Mouse (Mus musculus) heart, embryonic 15.5 days (tissue): ENCODE measurements at regions not wholly inside any gene's neighbourhood (a gene's known extent, or its start where the extent isn't known, plus 50 kb on each side); places are given as distances from the start of the nearest gene placed in this dataset.

Source experiments
- ATAC-seq: fragments of 200-750 bp; cut with Nextera tagmentation; replicated peaks from 2 replicates; pipeline ENCODE4 v1.8.0; 2017; ENCODE audit warnings: low read depth, moderate TSS enrichment; ENCODE audit not compliant: insufficient number of reproducible peaks, insufficient read depth, low FRiP score
- H3K27ac ChIP-seq: fragments of 300-500 bp; sonication (generic); 2 replicates; pipeline ENCODE4 v1.5.1; 2015; ENCODE audit warnings: mild to moderate bottlenecking, inconsistent platforms
- H3K27me3 ChIP-seq: fragments of 300-500 bp; sonication (generic); 2 replicates; pipeline ENCODE4 v1.6.1; 2015; ENCODE audit warnings: inconsistent platforms
- H3K36me3 ChIP-seq: fragments of 300-500 bp; sonication (generic); 2 replicates; pipeline ENCODE4 v1.6.1; 2015; ENCODE audit warnings: mild to moderate bottlenecking, inconsistent platforms
- H3K4me1 ChIP-seq: fragments of 300-500 bp; sonication (generic); replicated peaks from 2 replicates; pipeline ENCODE4 v1.6.1; 2015; ENCODE audit warnings: inconsistent platforms
- H3K4me2 ChIP-seq: fragments of 300-500 bp; sonication (generic); 2 replicates; pipeline ENCODE4 v1.6.1; 2015; ENCODE audit warnings: inconsistent platforms, mild to moderate bottlenecking, moderate library complexity
- H3K4me3 ChIP-seq: fragments of 300-500 bp; sonication (generic); 2 replicates; pipeline ENCODE4 v1.5.1; 2015; ENCODE audit warnings: mild to moderate bottlenecking, inconsistent platforms
- H3K9ac ChIP-seq: fragments of 300-500 bp; sonication (generic); 2 replicates; pipeline ENCODE4 v1.6.1; 2015; ENCODE audit warnings: mild to moderate bottlenecking, inconsistent platforms
- H3K9me3 ChIP-seq: fragments of 300-500 bp; sonication (generic); replicated peaks from 2 replicates; pipeline ENCODE4 v1.6.1; 2016; ENCODE audit warnings: inconsistent platforms
- WGBS: fragments of 180-500 bp; shearing (Covaris S2); methylation state at CpG from one replicate; pipeline ENCODE4 v1.1.7; 2015; ENCODE audit warnings: mixed read lengths; 5-methylcytosine and 5-hydroxymethylcytosine counted together

DNA sequence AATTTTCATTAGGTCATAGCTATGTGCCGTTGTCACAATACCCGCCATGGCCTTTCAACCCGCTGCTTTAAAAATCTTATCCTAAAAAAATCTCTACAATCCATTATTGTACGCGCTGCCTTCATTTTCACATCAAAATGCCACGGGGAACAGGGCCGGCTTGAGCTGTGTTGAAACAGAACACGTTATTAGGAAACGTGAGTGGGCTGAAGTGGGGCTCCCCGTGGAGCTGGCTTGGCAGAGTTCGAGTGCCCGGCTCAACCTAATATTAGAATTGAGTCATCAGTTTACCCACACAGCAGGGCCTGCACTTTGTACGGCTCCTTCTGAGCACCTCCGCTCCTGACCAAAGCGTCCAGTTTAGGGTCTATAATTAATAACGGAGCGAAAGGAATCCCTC, 163.5 kb downstream of the Twistnb start:
- Histone ChIP-seq H3K27ac (no peak overlapping the region), H3K4me3 (no peak overlapping the region), H3K9ac (no peak overlapping the region), H3K27me3 (no peaks in the 10 kb centered on the region), H3K4me2 (no peak overlapping the region; the same call in 1 of the 2 replicates), H3K4me1 (no peaks in the 10 kb centered on the region), H3K36me3 (no peaks in the 10 kb centered on the region), H3K9me3 (no peaks in the 10 kb centered on the region)
- no peak for ATAC-seq
- 63% methylated on average over 17 of the region's 17 CpGs for WGBS

DNA sequence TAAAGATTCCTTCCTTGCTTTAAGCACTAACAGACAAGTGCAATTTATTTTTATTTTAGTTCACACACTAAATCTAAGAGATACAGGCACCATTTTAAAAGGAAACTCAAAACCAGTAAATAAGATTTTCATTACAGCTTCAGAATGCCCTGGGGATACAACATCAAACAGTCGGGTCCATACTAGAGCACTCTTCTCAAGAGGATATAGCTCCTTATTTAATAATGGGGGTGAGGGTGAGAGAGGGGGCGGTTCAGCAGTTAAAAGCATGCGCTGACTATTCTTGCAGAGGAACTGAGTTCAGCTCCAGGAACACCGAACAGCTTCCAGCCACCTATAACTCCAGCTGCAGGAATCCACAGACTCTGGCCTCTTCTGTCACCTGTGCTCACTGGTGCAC, 164.2 kb downstream of the Twistnb start:
- no peaks in the 10 kb centered on the region for H3K27me3 ChIP-seq
- no peak overlapping the region for H3K9ac ChIP-seq
- no peak for ATAC-seq
- H3K9me3 ChIP-seq: no peaks in the 10 kb centered on the region
- no peak overlapping the region for H3K4me3 ChIP-seq
- no peak overlapping the region for H3K27ac ChIP-seq
- no peak overlapping the region for H3K4me2 ChIP-seq
- H3K36me3 ChIP-seq: no peaks in the 10 kb centered on the region
- 81% methylated on average over 4 of the region's 4 CpGs for WGBS
- no peaks in the 10 kb centered on the region for H3K4me1 ChIP-seq

DNA sequence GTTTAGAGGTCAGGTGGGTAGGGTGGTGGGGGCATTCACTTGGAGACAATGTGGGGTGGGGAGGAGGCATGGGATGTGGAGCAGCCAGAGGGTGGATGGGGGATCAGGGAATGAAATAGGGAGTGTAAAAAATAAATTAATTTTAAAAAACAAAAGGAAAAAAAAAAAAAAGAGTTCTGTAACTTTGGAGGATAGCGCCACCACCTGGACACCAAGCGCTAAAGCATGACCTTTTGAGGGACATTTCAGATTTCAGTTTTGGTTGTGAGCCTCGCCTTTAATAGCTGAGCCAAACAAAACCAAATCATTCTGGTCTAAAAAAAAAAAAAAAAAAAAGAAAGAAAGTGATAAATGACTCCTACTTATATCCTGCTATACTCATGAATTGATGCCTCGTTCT, 176.0 kb downstream of the Twistnb start:
- Histone ChIP-seq H3K9ac (no peak overlapping the region), H3K36me3 (no peaks in the 10 kb centered on the region), H3K4me3 (no peak overlapping the region), H3K27ac (no peak overlapping the region), H3K4me2 (no peak overlapping the region), H3K4me1 (no peaks in the 10 kb centered on the region), H3K27me3 (no peaks in the 10 kb centered on the region), H3K9me3 (no peaks in the 10 kb centered on the region)
- ATAC-seq: no peak
- WGBS: 59% methylated on average over 4 of the region's 4 CpGs

DNA sequence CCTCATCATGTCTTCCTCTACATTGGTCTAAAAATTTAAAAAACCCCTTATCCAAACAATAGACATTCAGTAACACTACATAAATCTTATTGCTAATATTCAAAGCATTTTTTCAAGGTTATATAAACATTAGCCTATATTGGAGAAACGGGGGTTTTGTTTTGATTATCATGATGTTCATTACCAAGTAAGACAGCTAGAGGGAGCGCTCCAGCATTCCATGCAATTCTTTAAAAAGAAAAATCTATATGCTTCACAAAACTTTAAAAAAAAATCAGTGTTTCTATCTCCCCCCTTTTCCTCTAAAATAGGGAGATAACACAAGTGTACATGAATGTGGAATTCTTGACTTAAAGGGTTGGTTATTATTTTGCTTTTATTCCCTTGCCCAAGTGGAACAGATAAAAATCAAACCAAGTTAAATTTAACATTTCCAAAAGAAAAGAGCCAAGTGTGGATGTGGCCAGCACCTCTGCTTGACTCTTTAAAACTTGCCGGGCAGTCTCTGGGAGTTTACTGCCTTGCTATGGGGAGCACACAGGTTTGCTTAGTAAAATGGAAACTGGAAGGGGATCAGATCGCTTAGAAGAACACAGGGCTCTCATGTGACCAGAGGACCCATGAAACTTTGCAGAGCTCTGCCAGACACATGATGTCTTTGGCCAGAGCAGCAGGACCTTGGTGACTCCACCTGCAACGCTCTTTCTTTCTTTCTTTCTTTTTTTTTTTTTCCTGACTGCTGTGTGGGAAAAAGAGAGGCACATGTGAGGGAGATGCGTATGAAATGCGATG, 178.6 kb downstream of the Twistnb start:
- no peak for ATAC-seq
- Histone ChIP-seq H3K4me3 (no peak overlapping the region), H3K36me3 (no peaks in the 10 kb centered on the region), H3K9ac (no peak overlapping the region), H3K4me1 (no peaks in the 10 kb centered on the region), H3K9me3 (no peaks in the 10 kb centered on the region), H3K4me2 (no peak overlapping the region), H3K27ac (no peak overlapping the region), H3K27me3 (no peaks in the 10 kb centered on the region)
- WGBS: 62% methylated on average over 7 of the region's 7 CpGs

DNA sequence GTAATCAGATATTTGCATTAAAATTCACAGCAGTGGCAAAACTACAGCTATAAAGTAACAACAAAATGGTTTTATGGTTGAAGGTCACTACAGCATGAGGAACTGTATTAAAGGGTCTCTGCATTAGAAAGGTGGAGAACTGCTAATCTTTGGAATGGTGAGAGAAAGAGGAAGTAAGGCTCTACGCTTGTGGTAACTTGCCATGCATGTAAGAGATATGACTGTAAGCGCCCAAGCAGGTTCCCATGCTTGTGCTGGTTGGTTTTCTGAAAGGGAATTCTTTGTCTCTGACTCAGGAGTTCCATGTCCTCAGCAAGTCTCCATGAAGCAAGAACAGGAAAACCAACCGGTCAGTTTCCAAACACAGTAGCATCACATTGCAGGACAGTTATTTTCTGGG, 182.9 kb downstream of the Twistnb start:
- H3K27ac ChIP-seq: no peak overlapping the region
- H3K9me3 ChIP-seq: no peaks in the 10 kb centered on the region
- no peaks in the 10 kb centered on the region for H3K4me1 ChIP-seq
- H3K4me3 ChIP-seq: no peak overlapping the region
- no peak overlapping the region for H3K9ac ChIP-seq
- no peak overlapping the region for H3K4me2 ChIP-seq
- no peaks in the 10 kb centered on the region for H3K27me3 ChIP-seq
- 65% methylated on average over 3 of the region's 3 CpGs for WGBS
- ATAC-seq: no peak
- no peaks in the 10 kb centered on the region for H3K36me3 ChIP-seq

DNA sequence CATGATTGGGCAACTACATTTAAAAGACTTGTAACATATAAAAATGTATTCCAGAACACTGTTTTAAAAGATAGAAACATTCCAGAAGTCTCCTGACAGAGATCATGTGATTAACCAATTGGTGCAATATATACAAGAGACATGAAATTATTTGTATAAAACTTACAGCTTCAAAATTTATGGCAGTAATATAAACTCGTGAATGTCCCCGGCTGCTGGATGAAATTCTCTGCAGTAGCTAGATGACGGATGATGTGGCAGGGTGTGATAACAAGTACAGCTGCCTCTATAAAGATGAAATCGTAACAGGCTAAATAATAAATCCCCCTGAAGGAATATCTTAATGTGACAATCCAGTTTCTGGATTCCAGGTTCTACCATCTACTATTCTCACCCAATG, 191.0 kb downstream of the Twistnb start:
- no peaks in the 10 kb centered on the region for H3K9me3 ChIP-seq
- no peak overlapping the region for H3K4me2 ChIP-seq
- no peak overlapping the region for H3K27ac ChIP-seq
- H3K36me3 ChIP-seq: no peaks in the 10 kb centered on the region
- H3K4me1 ChIP-seq: no peaks in the 10 kb centered on the region
- no peaks in the 10 kb centered on the region for H3K27me3 ChIP-seq
- 58% methylated on average over 4 of the region's 4 CpGs for WGBS
- no peak overlapping the region for H3K4me3 ChIP-seq
- H3K9ac ChIP-seq: no peak overlapping the region
- ATAC-seq: no peak

DNA sequence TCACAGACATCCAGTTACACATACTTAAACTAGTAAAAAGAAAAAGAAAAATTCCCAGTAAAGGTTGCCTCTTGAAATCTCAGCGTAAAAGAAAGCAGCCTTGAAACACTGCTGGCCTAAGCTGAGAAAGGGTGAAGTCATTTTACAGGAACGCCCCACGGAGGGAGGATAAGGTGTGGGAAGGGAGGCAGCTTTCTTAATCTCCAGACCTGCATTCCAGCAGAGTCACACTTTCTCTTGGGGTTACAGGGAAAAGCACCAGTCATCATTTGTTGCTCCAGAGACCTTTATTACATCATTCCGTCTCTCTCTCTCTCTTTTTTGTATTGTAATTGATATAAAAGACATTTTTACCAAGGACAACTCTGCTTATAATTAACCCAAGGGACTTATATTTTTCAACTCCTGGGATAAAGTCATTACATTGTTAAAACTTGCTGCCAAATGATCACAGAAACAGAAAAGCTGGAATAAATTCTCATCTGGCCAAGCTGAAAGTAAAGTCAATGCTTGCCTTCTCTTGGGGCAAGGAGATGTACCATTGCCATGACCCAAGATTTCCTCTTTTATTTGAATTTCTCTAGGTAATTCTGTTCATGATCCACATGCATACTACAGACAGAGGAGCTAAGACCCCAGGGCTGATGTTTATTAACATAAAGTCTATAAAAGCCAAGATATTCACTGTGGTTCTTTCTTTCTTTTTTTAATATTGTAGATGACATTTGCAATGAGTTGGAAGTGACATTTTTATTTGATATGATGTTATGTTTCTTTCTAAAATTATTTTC, 196.9 kb downstream of the Twistnb start:
- Histone ChIP-seq H3K27ac (no peak overlapping the region), H3K4me2 (no peak overlapping the region), H3K36me3 (no peaks in the 10 kb centered on the region), H3K9me3 (no peaks in the 10 kb centered on the region), H3K4me1 (no peaks in the 10 kb centered on the region), H3K27me3 (no peaks in the 10 kb centered on the region), H3K9ac (no peak overlapping the region), H3K4me3 (no peak overlapping the region)
- 43% methylated on average over 4 of the region's 4 CpGs for WGBS
- ATAC-seq: no peak

DNA sequence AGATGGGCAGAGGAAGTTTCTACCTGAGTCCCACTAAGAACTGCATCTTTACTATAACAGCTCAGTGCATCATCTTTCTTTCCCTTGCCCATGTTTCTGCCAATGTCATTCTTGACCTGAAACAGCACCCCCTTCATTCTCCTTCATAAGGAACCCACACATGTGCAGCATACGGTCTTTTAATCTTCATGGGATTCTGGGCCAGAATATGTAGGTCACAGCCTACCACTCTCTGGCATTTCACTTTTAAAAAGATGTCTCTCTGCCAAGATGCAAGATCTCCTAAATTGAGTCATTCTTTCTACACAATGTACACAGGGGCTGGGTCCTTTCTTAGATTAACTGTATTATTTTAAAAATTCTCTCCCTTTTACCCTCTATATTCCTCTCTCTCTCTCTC, 223.2 kb downstream of the Twistnb start:
- Histone ChIP-seq H3K4me1 (no peaks in the 10 kb centered on the region), H3K9ac (no peak overlapping the region), H3K27me3 (no peaks in the 10 kb centered on the region), H3K9me3 (no peaks in the 10 kb centered on the region), H3K4me3 (no peak overlapping the region), H3K36me3 (no peaks in the 10 kb centered on the region), H3K27ac (no peak overlapping the region), H3K4me2 (no peak overlapping the region)
- WGBS: 81% methylated on average over 1 of the region's 1 CpGs
- no peak for ATAC-seq

DNA sequence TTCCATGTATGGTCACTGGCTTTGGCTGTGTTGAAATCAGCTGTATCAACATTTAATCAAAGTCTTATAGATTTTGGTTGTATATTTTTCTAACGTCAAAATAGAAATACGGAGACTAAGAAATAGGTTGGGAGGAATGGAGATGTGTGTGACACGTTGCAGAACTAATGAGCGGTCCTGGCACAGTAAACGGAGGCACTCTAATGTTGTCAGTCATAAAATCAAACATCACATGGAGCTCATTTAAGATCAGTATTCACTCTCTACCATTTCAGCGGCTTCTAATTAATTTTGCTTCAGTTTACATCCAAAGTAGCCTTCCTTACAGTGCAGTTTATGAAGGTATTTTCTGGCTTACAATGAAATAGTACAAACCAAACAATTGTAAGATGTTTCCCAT, 246.1 kb downstream of the Twistnb start:
- ATAC-seq: no peak
- no peaks in the 10 kb centered on the region for H3K36me3 ChIP-seq
- H3K27me3 ChIP-seq: no peaks in the 10 kb centered on the region
- no peaks in the 10 kb centered on the region for H3K4me1 ChIP-seq
- H3K9ac ChIP-seq: no peak overlapping the region
- H3K27ac ChIP-seq: no peak overlapping the region
- no peaks in the 10 kb centered on the region for H3K9me3 ChIP-seq
- WGBS: 84% methylated on average over 6 of the region's 6 CpGs
- H3K4me3 ChIP-seq: no peak overlapping the region
- H3K4me2 ChIP-seq: no peak overlapping the region

DNA sequence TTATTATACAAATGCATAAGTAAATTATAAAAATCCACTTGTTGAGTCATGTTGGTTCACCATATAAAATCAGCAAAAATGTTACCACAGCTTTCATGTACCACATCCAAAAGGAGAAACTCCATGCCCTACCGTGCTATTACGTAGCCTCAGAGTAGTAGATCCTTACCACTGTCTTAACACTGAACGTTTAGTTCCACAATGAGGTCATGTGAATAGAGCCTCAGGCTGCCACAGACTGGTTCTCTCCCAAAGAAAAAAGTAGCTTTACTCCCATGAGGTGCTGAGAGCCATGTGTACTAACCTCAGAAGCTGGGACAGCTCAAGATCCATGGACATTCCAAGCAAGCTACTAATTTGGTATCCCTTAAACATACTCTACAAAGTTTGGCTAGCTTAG, 235.4 kb upstream of the Ferd3l start:
- 78% methylated on average over 3 of the region's 3 CpGs for WGBS
- no peak for ATAC-seq
- Histone ChIP-seq H3K4me1 (no peaks in the 10 kb centered on the region), H3K9me3 (no peaks in the 10 kb centered on the region), H3K36me3 (no peaks in the 10 kb centered on the region), H3K4me3 (no peak overlapping the region), H3K27me3 (no peaks in the 10 kb centered on the region), H3K9ac (no peak overlapping the region), H3K4me2 (no peak overlapping the region), H3K27ac (no peak overlapping the region)

DNA sequence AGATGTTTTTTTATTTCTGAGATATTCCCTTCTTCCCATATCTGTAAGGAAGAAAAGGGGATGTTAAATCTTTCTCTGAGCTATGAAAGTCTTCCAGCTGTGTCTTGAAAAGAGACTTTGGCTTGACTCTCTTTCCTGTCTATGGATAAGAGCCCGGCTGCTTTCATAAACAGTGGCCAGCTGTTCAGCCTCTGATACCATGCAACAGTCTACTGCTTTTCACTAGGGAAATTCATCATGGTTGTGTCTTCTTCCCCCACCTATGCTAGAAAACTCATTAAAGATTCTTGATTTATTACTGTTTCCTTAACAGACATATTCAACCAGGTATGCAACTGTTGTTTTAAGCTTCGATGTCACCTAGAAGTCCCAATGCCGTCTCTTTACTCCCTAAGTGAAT, 213.8 kb upstream of the Ferd3l start:
- 60% methylated on average over 3 of the region's 3 CpGs for WGBS
- Histone ChIP-seq H3K4me3 (no peak overlapping the region), H3K9ac (no peak overlapping the region), H3K9me3 (no peaks in the 10 kb centered on the region), H3K36me3 (no peaks in the 10 kb centered on the region), H3K27ac (no peak overlapping the region), H3K4me1 (peaks cover 8% of the 10 kb centered on the region; the same call in 1 of the 2 replicates), H3K4me2 (no peak overlapping the region), H3K27me3 (no peaks in the 10 kb centered on the region)
- no peak for ATAC-seq

DNA sequence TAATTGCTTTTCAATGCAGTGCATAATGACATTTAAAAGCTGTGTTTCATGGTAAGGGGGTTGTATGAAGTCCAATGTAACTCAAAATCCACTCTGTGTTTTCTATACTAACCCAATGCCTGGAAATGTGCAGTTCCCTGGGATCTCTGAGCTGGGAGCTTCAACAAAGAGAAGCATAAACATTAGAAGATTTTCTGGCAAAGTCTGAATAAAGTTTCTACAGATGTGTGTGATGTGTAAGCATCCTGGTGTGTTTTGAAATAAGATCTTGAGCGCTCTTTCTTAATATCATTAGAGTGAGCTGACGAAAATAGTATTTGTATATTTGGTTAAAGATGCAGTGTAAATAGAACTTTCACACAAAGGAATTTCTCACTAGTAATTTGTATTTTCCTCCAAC, 212.2 kb upstream of the Ferd3l start:
- H3K9me3 ChIP-seq: no peaks in the 10 kb centered on the region
- no peak overlapping the region for H3K9ac ChIP-seq
- no peaks in the 10 kb centered on the region for H3K36me3 ChIP-seq
- no peaks in the 10 kb centered on the region for H3K27me3 ChIP-seq
- no peak overlapping the region for H3K4me3 ChIP-seq
- no peak overlapping the region for H3K4me2 ChIP-seq
- no peak for ATAC-seq
- 80% methylated on average over 2 of the region's 2 CpGs for WGBS
- H3K27ac ChIP-seq: no peak overlapping the region
- peaks cover 8% of the 10 kb centered on the region; the same call in 1 of the 2 replicates for H3K4me1 ChIP-seq
